Mouse (Mus musculus) CH12.LX (cell line): ENCODE results near the gene Wdr77. TPM values are rescaled to one million over a fixed set of nuclear protein-coding genes. Genes with fewer than 3 reads are reported as not detected.

ENCODE experiments used
- DNase-seq: peaks from one replicate; pipeline ENCODE4 v3.0.0-alpha.2; 2013; ENCODE audit errors: extremely low read depth
- H3K27ac ChIP-seq: 2 replicates; pipeline ENCODE4 v1.5.1; 2012; ENCODE audit warnings: low read depth, mild to moderate bottlenecking, control low read depth, moderate library complexity; ENCODE audit not compliant: insufficient read depth
- H3K27me3 ChIP-seq: replicated peaks from 2 replicates; pipeline ENCODE3; 2012; ENCODE audit warnings: inconsistent platforms
- H3K36me3 ChIP-seq, 2 experiments: replicated peaks in 1 of 2; 2 replicates each; pipeline versions ENCODE3 to v1.6.1; 2012; ENCODE audit warnings: inconsistent platforms in 1 of 2, low read length in 1 of 2, mild to moderate bottlenecking in 1 of 2, mixed read lengths in 1 of 2, moderate library complexity in 1 of 2; ENCODE audit not compliant: control insufficient read depth in 1 of 2, insufficient read depth in 1 of 2
- H3K4me1 ChIP-seq, 2 experiments: 2 replicates each; pipeline ENCODE4 v1.6.1; 2012; ENCODE audit warnings: inconsistent platforms in 1 of 2, moderate library complexity in 1 of 2; ENCODE audit not compliant: insufficient read depth in 2 of 2, control insufficient read depth in 1 of 2
- H3K4me2 ChIP-seq: 2 replicates; pipeline ENCODE4 v1.6.1; 2012; ENCODE audit warnings: low read depth, mild to moderate bottlenecking, control low read depth; ENCODE audit not compliant: poor library complexity, insufficient read depth, severe bottlenecking
- H3K4me3 ChIP-seq, 3 experiments: fragments of 150-350 bp in 1 of 3; sonication (generic) in 1 of 3; replicated peaks in 1 of 3; 2 replicates each; pipeline versions ENCODE3 to v1.5.1; 2011 to 2012; ENCODE audit warnings: low read depth in 2 of 3, low read length in 2 of 3, mild to moderate bottlenecking in 2 of 3, moderate library complexity in 2 of 3, control low read depth in 1 of 3, improper control_type of control experiment in 1 of 3, inconsistent platforms in 1 of 3, mixed read lengths in 1 of 3; ENCODE audit not compliant: poor library complexity in 1 of 3
- H3K79me2 ChIP-seq: replicated peaks from 2 replicates; pipeline ENCODE4 v1.6.1; 2012; ENCODE audit warnings: mild to moderate bottlenecking, moderate library complexity; ENCODE audit not compliant: control insufficient read depth, poor library complexity, insufficient read depth, severe bottlenecking; ENCODE audit errors: extremely low read depth
- H3K9ac ChIP-seq: 2 replicates; pipeline ENCODE4 v1.6.1; 2012; ENCODE audit warnings: low read depth, mild to moderate bottlenecking, control low read depth, moderate library complexity; ENCODE audit not compliant: insufficient read depth
- H3K9me3 ChIP-seq: replicated peaks from 2 replicates; pipeline ENCODE3; 2012; ENCODE audit warnings: low read length, inconsistent platforms, mixed read lengths
- BHLHE40 ChIP-seq: IDR thresholded peaks from 2 replicates; pipeline ENCODE4 v1.6.1; 2011; ENCODE audit warnings: mild to moderate bottlenecking, low read depth, low read length, improper control_type of control experiment
- CTCF ChIP-seq, 2 experiments: IDR thresholded peaks in 1 of 2; conservative IDR thresholded peaks in 1 of 2; 2 replicates each; pipeline ENCODE4 v1.5.1; 2011 to 2012; ENCODE audit warnings: low read depth in 2 of 2, low read length in 2 of 2, improper control_type of control experiment in 1 of 2, inconsistent platforms in 1 of 2, mild to moderate bottlenecking in 1 of 2, moderate library complexity in 1 of 2
- E2F4 ChIP-seq: IDR thresholded peaks from 2 replicates; pipeline ENCODE4 v1.6.1; 2011; ENCODE audit warnings: low read depth, low read length, improper control_type of control experiment; ENCODE audit not compliant: insufficient replicate concordance
- ETS1 ChIP-seq: conservative IDR thresholded peaks from 2 replicates; pipeline ENCODE4 v1.6.1; 2012; ENCODE audit warnings: low read depth, mild to moderate bottlenecking, inconsistent platforms, low read length, improper control_type of control experiment, moderate library complexity
- IRF4 ChIP-seq: IDR thresholded peaks from 2 replicates; pipeline ENCODE4 v1.6.1; 2014; ENCODE audit warnings: low read depth, mild to moderate bottlenecking, inconsistent platforms, low read length, improper control_type of control experiment
- KAT2A ChIP-seq: IDR thresholded peaks from 2 replicates; pipeline ENCODE4 v1.6.1; 2012; ENCODE audit warnings: low read length, improper control_type of control experiment, inconsistent platforms; ENCODE audit not compliant: insufficient replicate concordance
- MAX ChIP-seq: IDR thresholded peaks from 2 replicates; pipeline ENCODE4 v1.6.1; 2011; ENCODE audit warnings: low read length, improper control_type of control experiment
- PAX5 ChIP-seq: IDR thresholded peaks from 2 replicates; pipeline ENCODE4 v1.6.1; 2012; ENCODE audit warnings: low read length, inconsistent platforms, mixed read lengths
- SMC3 ChIP-seq: IDR thresholded peaks from 2 replicates; pipeline ENCODE4 v1.6.1; 2011; ENCODE audit warnings: low read depth, low read length, improper control_type of control experiment
- USF1 ChIP-seq: IDR thresholded peaks from 2 replicates; pipeline ENCODE4 v1.6.1; 2014; ENCODE audit warnings: low read depth, mild to moderate bottlenecking, inconsistent platforms, low read length, improper control_type of control experiment
- ZC3H11A ChIP-seq: IDR thresholded peaks from 2 replicates; pipeline ENCODE4 v1.6.1; 2012; ENCODE audit warnings: low read depth, mild to moderate bottlenecking, inconsistent platforms, low read length, improper control_type of control experiment
- ZNF384 ChIP-seq: IDR thresholded peaks from 2 replicates; pipeline ENCODE4 v1.6.1; 2012; ENCODE audit warnings: low read depth, low read length, improper control_type of control experiment, inconsistent platforms
- dilution Hi-C: fragments of 300-500 bp; cut with MboI; formaldehyde crosslinking; loops from 2 replicates; pipeline ENCODE4 v1.14.3; 2020; ENCODE audit warnings: low sequenced_read_pairs; ENCODE audit not compliant: extremely low pct_unique_long_range_greater_than_20kb, extremely low pct_ligation_motif_present
- in situ Hi-C: fragments of 300-500 bp; cut with MboI; formaldehyde crosslinking; loops from 3 replicates; pipeline ENCODE4 v1.14.3; 2019; ENCODE audit warnings: low sequenced_read_pairs, low pct_ligation_motif_present, low pct_unique_long_range_greater_than_20kb, mixed read lengths
- polyA plus RNA-seq: library from polyadenylated mRNA; unstranded; fragments of >175 nt; gene quantifications from 2 replicates; pipeline ENCODE4 v1.2.1, GENCODE M21; 2012; ENCODE audit warnings: low read depth; ENCODE audit not compliant: insufficient read length
- total RNA-seq, 2 experiments: library from RNA; depleted of rRNA; stranded (reverse); fragments of 300-350 nt in 1 of 2; fragments of >200 nt in 1 of 2; gene quantifications; 2 replicates each; pipeline ENCODE4 v1.2.3; 2012 to 2014

The Wdr77 gene
- total and polyA plus RNA-seq, 3 experiments: 87.4 to 235 (median 91.2) TPM

DNA sequence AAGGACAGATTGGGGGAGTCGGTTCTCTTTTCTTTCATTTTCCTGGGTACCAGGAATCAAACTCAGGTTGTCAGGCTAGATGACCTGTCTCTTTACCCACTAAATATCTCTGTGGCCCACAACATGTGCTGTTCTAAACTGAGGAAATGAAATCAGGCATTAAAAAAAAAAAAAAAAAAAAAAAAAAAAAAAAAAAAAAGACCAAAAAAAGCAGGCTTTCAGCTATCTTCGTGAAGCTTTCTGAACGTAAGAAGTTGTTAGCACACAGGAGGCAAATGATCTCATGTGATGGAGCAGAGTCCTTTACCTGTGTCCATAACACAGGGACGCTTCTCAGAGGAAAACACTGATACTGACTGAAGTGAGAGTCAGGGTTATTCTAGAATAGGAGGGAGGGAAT lies 23.1 kb upstream of the Wdr77 start:
- Histone ChIP-seq H3K27me3 (no peaks in the 10 kb centered on the region), H3K27ac (no peak overlapping the region), H3K9ac (no peak overlapping the region), H3K36me3 (peaks cover 10 to 23% of the 10 kb centered on the region in 2 experiments), H3K4me1 (peaks cover 2 to 16% of the 10 kb centered on the region in 2 experiments; a peak in 3 of 4 replicates), H3K79me2 (no peaks in the 10 kb centered on the region; the same call in 1 of the 2 replicates), H3K4me3 (no peak overlapping the region), H3K9me3 (no peaks in the 10 kb centered on the region), H3K4me2 (no peak overlapping the region)
- dilution Hi-C loops: no loop called here
- TF ChIP-seq KAT2A: no peak
- TF ChIP-seq PAX5: no peak
- TF ChIP-seq ETS1: no peak
- TF ChIP-seq BHLHE40: no peak
- peak; percentile 50; the same call in 1 of the 2 replicates for TF ChIP-seq ZNF384
- TF ChIP-seq ZC3H11A: no peak
- no peak for TF ChIP-seq E2F4
- in situ Hi-C loops: no loop called here
- DNase-seq: no peak

DNA sequence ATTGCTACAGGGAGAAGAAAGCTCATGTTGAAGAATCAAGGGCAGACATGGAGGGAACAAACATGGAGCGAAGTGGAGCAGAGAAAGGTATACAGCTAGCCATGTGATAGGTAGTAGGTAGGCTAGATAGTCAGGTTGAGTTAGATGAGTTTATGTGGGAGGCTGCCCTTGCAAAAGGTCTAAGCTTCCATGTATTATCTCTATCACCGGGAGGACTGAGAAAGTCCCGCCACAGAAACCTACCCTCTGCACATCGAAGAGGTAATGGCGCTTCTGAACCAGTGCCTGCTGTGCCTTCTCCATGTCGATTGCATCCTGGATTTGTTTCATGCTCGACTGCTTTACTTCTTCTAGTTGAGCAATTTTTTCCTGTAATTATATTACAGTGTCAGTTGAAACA lies 7.8 kb upstream of the Wdr77 start:
- no peak overlapping the region for H3K9ac ChIP-seq
- no peak overlapping the region for H3K4me2 ChIP-seq
- DNase-seq: no peak
- H3K27me3 ChIP-seq: no peaks in the 10 kb centered on the region
- dilution Hi-C loops: no loop called here
- peaks cover 41 to 94% of the 10 kb centered on the region in 2 experiments for H3K36me3 ChIP-seq
- no peaks in the 10 kb centered on the region for H3K9me3 ChIP-seq
- H3K79me2 ChIP-seq: peaks cover 29% of the 10 kb centered on the region
- no peak overlapping the region for H3K4me3 ChIP-seq
- in situ Hi-C loops: no loop called here
- TF ChIP-seq MAX (no peak), IRF4 (no peak), ETS1 (no peak)
- H3K27ac ChIP-seq: no peak overlapping the region
- peaks cover 0 to 7% of the 10 kb centered on the region in 2 experiments; a peak in 1 of 4 replicates for H3K4me1 ChIP-seq

DNA sequence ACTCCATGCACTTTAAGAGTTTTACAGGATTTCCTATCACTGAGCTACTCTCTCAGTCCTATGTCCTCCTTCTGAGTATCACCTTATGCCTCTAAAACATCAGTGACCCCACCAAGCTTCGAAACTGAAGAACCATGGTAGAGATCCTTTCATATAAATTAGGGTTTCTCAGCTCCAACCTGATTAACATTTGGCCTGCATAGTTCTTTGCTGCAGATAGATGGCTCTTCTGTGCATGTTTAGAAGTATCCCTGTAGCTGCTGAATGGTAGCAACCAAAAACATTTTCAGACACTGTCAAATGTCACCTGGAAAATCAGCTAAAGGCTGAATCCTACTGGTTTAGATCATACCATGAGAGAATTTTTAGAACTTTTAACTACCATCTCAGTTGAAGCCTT lies 1.9 kb upstream of the Wdr77 start:
- peak overlapping the region; percentile 92 for H3K9ac ChIP-seq
- H3K36me3 ChIP-seq: peaks cover 24 to 68% of the 10 kb centered on the region in 2 experiments
- TF ChIP-seq CTCF (conservative IDR thresholded peaks at IDR 0.05 in 1 of 2, IDR thresholded peaks at IDR 0.05 in 1 of 2; ENCODE audit: low read depth in 2 of 2, low read length in 2 of 2): peak in 1 of 2 experiments; percentile 33; a peak in 2 of 4 replicates
- no peak for TF ChIP-seq USF1
- TF ChIP-seq SMC3: 0 out of 2 replicates have a peak, but pooled peaks have one; percentile 7
- in situ Hi-C loops: loop anchor here (5.0 kb wide), 1 partner anchor 55 kb away; no protein-coding TSS in a partner anchor
- no peak overlapping the region for H3K4me3 ChIP-seq
- H3K4me2 ChIP-seq: peak overlapping the region; percentile 96
- H3K9me3 ChIP-seq: no peaks in the 10 kb centered on the region
- H3K27ac ChIP-seq: no peak overlapping the region
- H3K4me1 ChIP-seq: peaks cover 2 to 43% of the 10 kb centered on the region in 2 experiments; a peak in 3 of 4 replicates
- dilution Hi-C loops: no loop called here
- H3K79me2 ChIP-seq: peaks cover 59% of the 10 kb centered on the region
- H3K27me3 ChIP-seq: no peaks in the 10 kb centered on the region
- DNase-seq: no peak
